Mouse (Mus musculus) cerebellum, adult 2 months (tissue): ENCODE data around the gene Hmbs. TPM values are rescaled to one million over a fixed set of nuclear protein-coding genes. Genes with fewer than 3 reads are reported as not detected.
"Not testable (repeated sequence)": the region's sequence is repeated elsewhere in the genome, so short reads cannot be mapped to it uniquely, and the experiment has no call there.

Experiments used
- DNase-seq, 2 experiments: peaks; one replicate each; pipeline ENCODE4 v3.0.0; 2021
- H3K27ac ChIP-seq: fragments of 200-500 bp; 2 replicates; pipeline ENCODE4 v1.5.1; 2012; ENCODE audit warnings: low read length, control low read depth, inconsistent platforms; ENCODE audit not compliant: insufficient read depth
- H3K27me3 ChIP-seq: fragments of 200-500 bp; 2 replicates; pipeline ENCODE4 v1.6.1; 2012; ENCODE audit warnings: inconsistent platforms, mild to moderate bottlenecking, low read length, moderate library complexity; ENCODE audit not compliant: control insufficient read depth, insufficient read depth
- H3K4me1 ChIP-seq: fragments of 200-500 bp; 2 replicates; pipeline ENCODE4 v1.6.1; 2011; ENCODE audit warnings: low read length; ENCODE audit not compliant: control insufficient read depth, insufficient read depth
- H3K4me3 ChIP-seq: fragments of 200-500 bp; replicated peaks from 2 replicates; pipeline ENCODE3; 2011; ENCODE audit warnings: mild to moderate bottlenecking, low read depth, low read length, control low read depth; ENCODE audit not compliant: insufficient read depth
- CTCF ChIP-seq: fragments of 200-500 bp; IDR thresholded peaks from 2 replicates; pipeline ENCODE4 v1.5.1; 2011; ENCODE audit warnings: low read depth, mild to moderate bottlenecking, control low read depth, low read length, moderate library complexity, borderline replicate concordance; ENCODE audit not compliant: insufficient read depth
- POLR2A ChIP-seq: fragments of 200-500 bp; IDR thresholded peaks from 2 replicates; pipeline ENCODE4 v1.6.1; 2011; ENCODE audit warnings: low read length, control low read depth, borderline replicate concordance; ENCODE audit not compliant: insufficient read depth
- WGBS: fragments of 180-500 bp; shearing (Covaris S2); methylation state at CpG from one replicate; pipeline ENCODE4 v1.1.7; 2018; 5-methylcytosine and 5-hydroxymethylcytosine counted together
- polyA plus RNA-seq: library from polyadenylated mRNA; depleted of rRNA; stranded (reverse); fragments of >200 nt; gene quantifications from 2 replicates; pipeline ENCODE4 v1.2.3, GENCODE M21; 2012

The Hmbs gene
- polyA plus RNA-seq, 1 experiment: 35.4 TPM

- Histone ChIP-seq H3K27ac (no peak overlapping the region), H3K4me1 (peaks cover 12% of the 10 kb centered on the region), H3K4me3 (no peak overlapping the region), H3K27me3 (no peaks in the 10 kb centered on the region)
- 50% methylated on average over 27 of the region's 27 CpGs for WGBS
- DNase-seq: no peak
- TF ChIP-seq POLR2A (no peak), CTCF (no peak)
These were observed 32.6 kb downstream of the Hmbs start for GRCm38 (mm10) chr9:44311136-44312134.

- peaks cover 12% of the 10 kb centered on the region for H3K4me1 ChIP-seq
- WGBS: 51% methylated on average over 10 of the region's 10 CpGs
- TF ChIP-seq CTCF (no peak), POLR2A (no peak)
- no peak for DNase-seq
- H3K27ac ChIP-seq: no peak overlapping the region
- no peak overlapping the region for H3K4me3 ChIP-seq
- H3K27me3 ChIP-seq: no peaks in the 10 kb centered on the region
These were observed 33.3 kb downstream of the Hmbs start for GRCm38 (mm10) chr9:44310750-44311135.

- peaks cover 11% of the 10 kb centered on the region for H3K4me1 ChIP-seq
- H3K27ac ChIP-seq: no peak overlapping the region
- WGBS: 59% methylated on average over 3 of the region's 3 CpGs
- no peak overlapping the region for H3K4me3 ChIP-seq
- DNase-seq: no peak
- no peak for TF ChIP-seq CTCF
- no peak for TF ChIP-seq POLR2A
- no peaks in the 10 kb centered on the region for H3K27me3 ChIP-seq
These were observed 34.3 kb downstream of the Hmbs start for GRCm38 (mm10) chr9:44309756-44310155.

- TF ChIP-seq CTCF: no peak
- no peak for TF ChIP-seq POLR2A
- Histone ChIP-seq H3K4me1 (no peaks in the 10 kb centered on the region; the same call in 1 of the 2 replicates), H3K27ac (no peak overlapping the region), H3K27me3 (no peaks in the 10 kb centered on the region), H3K4me3 (no peak overlapping the region)
- DNase-seq: no peak
- 88% methylated on average over 2 of the region's 2 CpGs for WGBS
These were observed 36.8 kb downstream of the Hmbs start for GRCm38 (mm10) chr9:44307248-44307647.

GRCm38 (mm10) chr9:44306532-44306931, 37.5 kb downstream of the Hmbs start:
- Histone ChIP-seq H3K4me1 (no peaks in the 10 kb centered on the region; the same call in 1 of the 2 replicates), H3K4me3 (no peak overlapping the region), H3K27ac (no peak overlapping the region), H3K27me3 (no peaks in the 10 kb centered on the region)
- no peak for TF ChIP-seq CTCF
- TF ChIP-seq POLR2A: no peak
- 84% methylated on average over 6 of the region's 6 CpGs for WGBS
- no peak for DNase-seq

GRCm38 (mm10) chr9:44305466-44306079, 38.5 kb downstream of the Hmbs start, which contains the start of gene Hinfp:
Gene Hinfp (minus strand): TSS chr9:44305671.
- DNase-seq: peak; percentile 98 to 100
- no peaks in the 10 kb centered on the region for H3K27me3 ChIP-seq
- peak within 1 kb of the TSS; percentile 21; the same call in 1 of the 2 replicates for H3K27ac ChIP-seq
- WGBS: under 1% methylated on average over 54 of the region's 54 CpGs
- TF ChIP-seq CTCF (no peak), POLR2A (peak; percentile 80)
- H3K4me1 ChIP-seq: no peaks in the 10 kb centered on the region; the same call in 1 of the 2 replicates
- H3K4me3 ChIP-seq: peak within 1 kb of the TSS; percentile 91

- H3K27ac ChIP-seq, H3K27me3 ChIP-seq, H3K4me3 ChIP-seq, DNase-seq, H3K4me1 ChIP-seq: not testable (repeated sequence)
- 88% methylated on average over 3 of the region's 3 CpGs for WGBS
These were observed 44.0 kb downstream of the Hmbs start for GRCm38 (mm10) chr9:44300001-44300400.
